Mouse (Mus musculus) myocyte (in vitro differentiated cells): ENCODE results near the gene Tnfrsf13c. TPM values are rescaled to one million over a fixed set of nuclear protein-coding genes. Genes with fewer than 3 reads are reported as not detected.

Source experiments
- H3K27me3 ChIP-seq: one replicate; pipeline ENCODE4 v1.6.1; 2011; ENCODE audit not compliant: control insufficient read depth, insufficient read depth, insufficient read length
- H3K36me3 ChIP-seq: one replicate; pipeline ENCODE4 v1.6.1; 2011; ENCODE audit not compliant: control insufficient read depth, insufficient read depth
- H3K4me2 ChIP-seq: one replicate; pipeline ENCODE4 v1.6.1; 2011; ENCODE audit warnings: low read depth, control low read depth
- H3K4me3 ChIP-seq: one replicate; pipeline ENCODE4 v1.5.1; 2011; ENCODE audit warnings: mild to moderate bottlenecking, control low read depth, moderate library complexity
- H3K79me2 ChIP-seq: one replicate; pipeline ENCODE4 v1.6.1; 2011; ENCODE audit not compliant: control insufficient read depth, insufficient read depth
- H3ac ChIP-seq: one replicate; pipeline ENCODE4 v1.6.1; 2011; ENCODE audit not compliant: control insufficient read depth, insufficient read length
- CEBPB ChIP-seq: IDR thresholded peaks from 2 replicates; pipeline ENCODE4 v1.6.1; 2011; ENCODE audit warnings: mild to moderate bottlenecking, moderate library complexity; ENCODE audit not compliant: poor library complexity, insufficient read depth, severe bottlenecking
- E2F4 ChIP-seq: IDR thresholded peaks from one replicate; pipeline ENCODE4 v1.6.1; 2011; ENCODE audit warnings: mild to moderate bottlenecking, control low read depth, moderate library complexity; ENCODE audit not compliant: insufficient read depth
- MAX ChIP-seq: IDR thresholded peaks from one replicate; pipeline ENCODE4 v1.6.1; 2011; ENCODE audit warnings: low read depth, mild to moderate bottlenecking, control low read depth
- MYOD1 ChIP-seq, 3 experiments: IDR thresholded peaks; one replicate each; pipeline ENCODE4 v1.6.1; 2011; ENCODE audit warnings: control low read depth in 2 of 3, low read depth in 2 of 3, mild to moderate bottlenecking in 2 of 3, moderate library complexity in 1 of 3; ENCODE audit not compliant: insufficient read length in 2 of 3, control insufficient read depth in 1 of 3
- MYOG ChIP-seq, 3 experiments: IDR thresholded peaks; one replicate each; pipeline ENCODE4 v1.6.1; 2011; ENCODE audit warnings: control low read depth in 2 of 3, low read depth in 2 of 3, mild to moderate bottlenecking in 2 of 3; ENCODE audit not compliant: insufficient read length in 2 of 3, control insufficient read depth in 1 of 3, insufficient read depth in 1 of 3
- POLR2A ChIP-seq: IDR thresholded peaks from one replicate; pipeline ENCODE4 v1.6.1; 2011; ENCODE audit warnings: low read depth, mild to moderate bottlenecking, control low read depth, moderate library complexity; ENCODE audit not compliant: insufficient read length
- POLR2AphosphoS2 ChIP-seq: IDR thresholded peaks from one replicate; pipeline ENCODE4 v1.6.1; 2011; ENCODE audit warnings: low read depth, control low read depth; ENCODE audit not compliant: insufficient read length
- REST ChIP-seq: IDR thresholded peaks from one replicate; pipeline ENCODE4 v1.6.1; 2011; ENCODE audit warnings: mild to moderate bottlenecking, control low read depth, moderate library complexity; ENCODE audit not compliant: insufficient read depth, insufficient read length
- SRF ChIP-seq: IDR thresholded peaks from one replicate; pipeline ENCODE4 v1.6.1; 2011; ENCODE audit warnings: low read depth; ENCODE audit not compliant: control insufficient read depth, insufficient read length
- TCF12 ChIP-seq: IDR thresholded peaks from one replicate; pipeline ENCODE4 v1.6.1; 2011; ENCODE audit warnings: mild to moderate bottlenecking, control low read depth; ENCODE audit not compliant: poor library complexity, insufficient read depth, severe bottlenecking
- TCF3 ChIP-seq: IDR thresholded peaks from one replicate; pipeline ENCODE4 v1.6.1; 2011; ENCODE audit warnings: low read depth, control low read depth; ENCODE audit not compliant: insufficient read length
- USF1 ChIP-seq: IDR thresholded peaks from one replicate; pipeline ENCODE4 v1.6.1; 2011; ENCODE audit warnings: low read depth, mild to moderate bottlenecking, control low read depth, moderate library complexity
- polyA plus RNA-seq: library from polyadenylated mRNA; unstranded; fragments of >200 nt; fragmentation: generic; extraction: Trizol; gene quantifications from one replicate; pipeline ENCODE4 v1.2.1, GENCODE M21; 2012; ENCODE audit warnings: missing spikeins

Tnfrsf13c gene
- polyA plus RNA-seq, 1 experiment: 0.14 TPM

DNA sequence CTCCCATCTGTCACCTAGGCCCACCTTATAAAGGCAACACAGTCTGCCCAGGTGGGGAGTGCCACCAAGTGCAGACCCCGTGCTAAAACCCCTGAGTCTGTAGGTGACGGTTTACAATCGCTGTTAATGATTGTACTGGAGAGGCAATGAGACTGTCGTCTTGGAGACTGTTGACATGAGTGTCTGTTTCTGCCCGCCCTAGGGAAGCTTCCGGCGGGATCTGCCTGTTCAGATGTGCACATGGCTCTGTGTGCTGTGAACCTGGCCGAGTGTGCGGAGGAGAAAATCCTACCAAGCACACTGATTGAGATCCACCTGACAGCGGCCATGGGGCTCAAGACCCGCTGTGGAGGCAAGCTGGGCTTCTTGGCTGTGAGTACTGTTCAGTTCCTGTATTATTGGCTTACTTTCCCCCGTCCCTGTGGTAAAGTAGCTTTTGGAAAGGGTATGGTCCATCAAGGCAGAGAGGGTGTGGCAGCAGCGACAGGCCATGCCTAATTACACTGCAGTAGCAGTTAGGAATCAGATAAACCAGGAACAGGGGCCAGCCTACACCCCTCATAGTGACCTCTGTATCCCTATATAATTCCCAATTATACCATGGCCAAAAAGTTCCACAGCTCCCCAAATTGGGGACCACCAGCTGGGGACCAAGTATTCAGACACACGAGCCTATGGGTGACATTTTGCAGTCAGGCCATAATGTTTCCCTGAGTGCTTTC lies 38.9 kb downstream of the Tnfrsf13c start:
- Histone ChIP-seq H3K36me3 (peaks cover 100% of the 10 kb centered on the region), H3K4me2 (no peak overlapping the region), H3K4me3 (no peak overlapping the region), H3K79me2 (peaks cover 18% of the 10 kb centered on the region), H3K27me3 (no peaks in the 10 kb centered on the region), H3ac (no peak overlapping the region)
- no peak for TF ChIP-seq MYOG (IDR thresholded peaks at IDR 0.05; ENCODE audit: control insufficient read depth in 1 of 3, insufficient read depth in 1 of 3, insufficient read length in 2 of 3, low read depth in 2 of 3)
- TF ChIP-seq SRF: no peak
- no peak for TF ChIP-seq MAX
- TF ChIP-seq POLR2AphosphoS2: no peak
- no peak for TF ChIP-seq TCF12
- TF ChIP-seq REST: no peak
- no peak for TF ChIP-seq USF1
- TF ChIP-seq TCF3: no peak

DNA sequence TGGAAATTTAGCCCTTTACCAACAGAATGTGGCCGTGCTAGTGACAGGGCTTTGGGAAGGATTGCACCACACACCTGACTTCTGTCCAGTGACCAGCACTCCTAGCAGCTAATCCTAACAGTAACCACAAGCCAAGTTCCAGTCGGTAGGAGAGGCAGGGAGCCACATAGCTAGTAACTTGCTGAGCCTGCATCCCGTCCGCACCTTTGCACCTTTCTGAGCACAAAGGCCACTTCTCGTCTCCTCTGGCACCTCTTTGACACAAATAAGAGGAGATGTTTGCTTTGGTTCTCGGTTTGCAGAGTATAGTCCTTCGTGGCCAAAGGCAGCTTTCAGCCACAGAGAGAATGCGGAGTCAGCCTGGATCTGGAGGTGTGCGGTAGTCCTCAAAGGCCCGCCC lies 39.5 kb downstream of the Tnfrsf13c start:
- no peak for TF ChIP-seq USF1
- TF ChIP-seq POLR2AphosphoS2: no peak
- TF ChIP-seq MYOG (IDR thresholded peaks at IDR 0.05; ENCODE audit: control insufficient read depth in 1 of 3, insufficient read depth in 1 of 3, insufficient read length in 2 of 3, low read depth in 2 of 3): no peak
- no peak for TF ChIP-seq CEBPB
- no peak for TF ChIP-seq SRF
- TF ChIP-seq MAX: no peak
- no peak for TF ChIP-seq REST
- TF ChIP-seq E2F4: no peak
- no peak for TF ChIP-seq TCF12
- no peak for TF ChIP-seq TCF3
- TF ChIP-seq POLR2A: no peak
- TF ChIP-seq MYOD1 (IDR thresholded peaks at IDR 0.05; ENCODE audit: control insufficient read depth in 1 of 3, insufficient read length in 2 of 3, low read depth in 2 of 3): no peak
- Histone ChIP-seq H3ac (no peak overlapping the region), H3K79me2 (peaks cover 12% of the 10 kb centered on the region), H3K4me2 (no peak overlapping the region), H3K27me3 (no peaks in the 10 kb centered on the region), H3K36me3 (peaks cover 100% of the 10 kb centered on the region), H3K4me3 (no peak overlapping the region)

DNA sequence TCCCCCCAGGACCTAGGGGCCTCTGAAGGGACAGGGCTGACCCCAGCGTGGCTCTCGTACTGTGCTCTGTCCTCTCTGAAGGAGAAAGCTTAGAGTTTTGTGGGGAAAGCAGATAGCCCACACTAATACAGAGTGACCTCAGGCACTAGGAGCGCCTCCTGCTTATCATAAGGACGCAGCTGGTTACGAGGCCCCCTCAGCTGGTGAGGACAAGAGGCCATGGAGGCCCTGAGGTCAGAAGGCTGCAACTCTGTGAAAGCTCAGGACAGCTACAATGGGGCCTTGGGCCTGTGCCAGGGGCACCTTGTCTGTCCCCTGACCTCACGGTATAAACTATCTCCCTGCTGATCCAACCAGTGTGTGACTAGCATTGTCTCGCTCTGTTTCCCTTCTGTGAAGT lies 40.0 kb downstream of the Tnfrsf13c start:
- Histone ChIP-seq H3ac (no peak overlapping the region), H3K4me3 (no peak overlapping the region), H3K4me2 (no peak overlapping the region), H3K27me3 (no peaks in the 10 kb centered on the region), H3K36me3 (peaks cover 100% of the 10 kb centered on the region), H3K79me2 (peaks cover 7% of the 10 kb centered on the region)
- TF ChIP-seq MAX (no peak), USF1 (no peak), MYOD1 (IDR thresholded peaks at IDR 0.05; ENCODE audit: control insufficient read depth in 1 of 3, insufficient read length in 2 of 3, low read depth in 2 of 3) (no peak), REST (no peak), POLR2A (no peak)

DNA sequence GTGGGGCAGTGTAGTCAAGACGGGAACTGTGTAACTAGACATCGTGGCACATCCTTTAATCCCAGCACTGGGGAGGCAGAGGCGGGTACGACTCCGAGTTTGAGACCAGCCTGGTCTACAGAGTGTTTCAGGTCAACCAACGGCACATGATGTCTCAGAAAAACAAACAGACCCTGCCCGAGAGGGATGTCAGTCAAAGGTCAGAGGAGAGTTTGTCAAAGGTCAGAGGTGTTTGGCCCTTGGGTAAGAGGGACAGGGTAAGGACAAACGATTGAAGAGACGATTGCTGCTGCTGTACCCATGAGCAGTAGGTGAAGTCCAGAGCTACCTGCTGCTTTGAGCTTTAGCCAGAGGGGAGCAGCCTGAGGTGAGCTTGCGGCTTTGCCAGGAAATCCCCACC lies 40.6 kb downstream of the Tnfrsf13c start:
- TF ChIP-seq POLR2AphosphoS2: no peak
- no peak for TF ChIP-seq TCF12
- TF ChIP-seq TCF3: no peak
- TF ChIP-seq E2F4: no peak
- no peak for TF ChIP-seq USF1
- peaks cover 100% of the 10 kb centered on the region for H3K36me3 ChIP-seq

DNA sequence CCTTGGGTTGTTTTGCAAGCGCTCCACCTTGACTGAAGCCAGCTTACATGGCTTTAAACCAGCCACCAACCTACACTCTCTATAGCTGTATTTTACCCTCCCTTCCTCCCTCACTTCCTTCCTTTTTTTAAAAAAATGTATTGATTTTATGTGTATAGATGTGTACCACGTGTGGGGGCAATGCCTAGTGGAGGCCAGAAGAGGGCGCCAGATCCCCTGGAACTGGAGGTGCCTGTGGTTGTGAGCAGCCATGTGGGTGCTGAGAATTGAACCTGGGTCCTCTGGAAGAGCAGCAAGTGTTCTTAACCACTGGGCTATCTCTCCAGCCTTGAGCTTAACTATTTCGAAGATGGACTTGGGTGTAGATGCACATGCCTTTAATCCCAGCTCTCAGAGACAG lies 41.9 kb downstream of the Tnfrsf13c start:
- peaks cover 98% of the 10 kb centered on the region for H3K36me3 ChIP-seq
- no peak overlapping the region for H3ac ChIP-seq
- H3K4me2 ChIP-seq: no peak overlapping the region
- H3K79me2 ChIP-seq: no peaks in the 10 kb centered on the region
- TF ChIP-seq CEBPB: no peak
- no peak for TF ChIP-seq E2F4
- no peak for TF ChIP-seq MAX
- no peak for TF ChIP-seq USF1
- TF ChIP-seq TCF3: no peak
- TF ChIP-seq REST: no peak
- no peak for TF ChIP-seq TCF12
- no peak for TF ChIP-seq POLR2A
- no peak for TF ChIP-seq MYOG (IDR thresholded peaks at IDR 0.05; ENCODE audit: control insufficient read depth in 1 of 3, insufficient read depth in 1 of 3, insufficient read length in 2 of 3, low read depth in 2 of 3)
- no peak for TF ChIP-seq MYOD1 (IDR thresholded peaks at IDR 0.05; ENCODE audit: control insufficient read depth in 1 of 3, insufficient read length in 2 of 3, low read depth in 2 of 3)
- no peak for TF ChIP-seq POLR2AphosphoS2
- TF ChIP-seq SRF: no peak
- H3K27me3 ChIP-seq: no peaks in the 10 kb centered on the region
- no peak overlapping the region for H3K4me3 ChIP-seq

More for the DNA sequence above, 40.6 kb downstream of the Tnfrsf13c start:
- H3K4me3 ChIP-seq: no peak overlapping the region
- H3ac ChIP-seq: no peak overlapping the region
- H3K79me2 ChIP-seq: peaks cover 1% of the 10 kb centered on the region
- H3K27me3 ChIP-seq: no peaks in the 10 kb centered on the region
- H3K4me2 ChIP-seq: no peak overlapping the region
